Mouse (Mus musculus) megakaryocyte, adult 5-6 weeks (primary cell): ENCODE results near the gene Atp8b4. TPM values are rescaled to one million over a fixed set of nuclear protein-coding genes. Genes with fewer than 3 reads are reported as not detected.
A peak's percentile ranks its signal among the peaks of the same experiment; 100 is the strongest.
"Not testable (repeated sequence)": the region's sequence is repeated elsewhere in the genome, so short reads cannot be mapped to it uniquely, and the experiment has no call there.

Source experiments
- ATAC-seq: 2 replicates; pipeline ENCODE4 v1.8.0; 2016; ENCODE audit warnings: mild to moderate bottlenecking, inconsistent platforms; ENCODE audit not compliant: poor library complexity, severe bottlenecking
- total RNA-seq, 2 experiments: library from RNA; stranded (forward) in 1 of 2; stranded (reverse) in 1 of 2; fragments of 153-499, 151-499 nt in 1 of 2; fragments of 221-1000, 200-1000 nt in 1 of 2; gene quantifications; 2 replicates each; pipeline versions ENCODE4 v1.2.3 to v1.2.4; 2015 to 2017

Atp8b4 gene
- total RNA-seq, 2 experiments from 2014 or later, result 108 to 127 TPM

DNA sequence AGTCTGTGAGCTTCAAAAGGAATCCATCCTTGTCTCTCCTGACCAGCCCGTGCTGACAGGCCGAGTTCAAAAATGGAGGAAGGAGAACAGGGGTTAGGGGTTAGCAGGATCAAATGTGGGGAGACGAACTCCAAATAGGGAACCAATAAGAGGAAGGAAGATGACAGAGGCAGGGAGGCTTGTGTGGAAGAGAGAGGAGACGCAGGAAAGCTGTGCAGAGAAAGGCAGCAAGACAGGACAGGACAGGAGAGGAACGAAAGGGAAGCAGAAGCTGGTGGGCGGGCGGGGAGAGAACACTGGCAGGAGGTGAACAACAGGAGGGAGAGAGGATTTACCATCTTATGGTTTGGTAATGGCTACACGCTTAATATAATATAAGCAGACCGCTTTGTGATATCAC, 3.6 kb downstream of the Atp8b4 start:
- peak; percentile 42 for ATAC-seq

DNA sequence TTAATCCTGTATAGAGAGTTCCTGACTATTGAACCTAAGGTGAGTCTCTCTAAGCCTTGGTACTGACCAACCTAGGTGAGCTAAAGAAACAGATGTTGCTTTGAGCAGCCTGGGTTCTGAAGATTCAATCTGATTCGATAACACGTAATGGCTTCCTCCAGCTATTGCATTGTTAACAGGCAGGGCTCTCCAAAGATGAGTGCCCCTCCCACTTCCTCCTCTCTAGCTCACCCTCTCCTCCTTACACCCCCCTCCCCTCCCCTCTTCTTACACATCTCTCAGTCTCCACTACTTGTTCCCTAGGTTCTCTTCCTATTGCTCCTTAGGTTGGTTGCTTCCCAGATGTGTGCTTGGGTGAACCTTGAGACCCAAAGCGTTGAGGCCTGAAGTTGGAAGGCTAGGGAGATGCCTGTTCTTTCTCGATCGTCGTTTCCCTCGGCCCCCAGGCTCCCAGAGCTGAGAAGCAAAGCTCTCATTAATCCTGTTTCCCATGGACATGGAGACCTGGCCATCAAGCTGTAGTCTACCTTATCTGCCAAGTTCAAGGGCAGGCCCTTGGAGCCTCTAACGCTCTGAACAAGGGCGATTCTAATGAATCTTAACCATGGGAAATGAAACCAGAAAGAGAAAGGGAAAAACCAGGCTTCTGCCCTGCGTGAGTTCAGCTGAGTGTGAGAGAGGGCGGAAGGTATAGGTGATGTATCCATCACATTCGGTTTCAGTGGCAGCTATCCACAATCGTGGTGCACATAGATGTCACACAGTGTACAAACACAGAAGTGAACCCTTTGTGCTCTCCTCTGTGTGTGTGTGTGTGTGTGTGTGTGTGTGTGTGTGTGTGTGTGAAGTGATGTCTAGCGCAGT, 4.4 kb downstream of the Atp8b4 start:
- peak; percentile 38 for ATAC-seq

DNA sequence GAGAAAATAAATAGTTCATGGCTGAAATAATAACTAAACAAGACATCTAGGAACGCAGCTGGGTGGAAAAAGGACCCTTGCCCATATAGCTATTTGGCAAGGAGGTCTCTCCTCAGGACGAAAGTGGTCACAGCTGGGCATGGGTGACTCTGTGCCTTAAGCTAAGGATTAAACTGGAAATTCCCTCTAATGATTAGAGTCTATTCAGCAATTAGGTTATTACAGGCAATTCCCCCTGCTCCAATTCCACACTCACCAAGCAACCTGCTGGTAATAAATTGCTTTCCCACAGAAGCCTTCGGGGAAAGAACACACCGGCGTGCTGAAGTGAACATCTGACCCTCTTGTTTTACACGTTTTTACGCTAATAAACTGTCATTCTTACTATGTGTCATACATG, 5.2 kb downstream of the Atp8b4 start:
- ATAC-seq, result no peak

DNA sequence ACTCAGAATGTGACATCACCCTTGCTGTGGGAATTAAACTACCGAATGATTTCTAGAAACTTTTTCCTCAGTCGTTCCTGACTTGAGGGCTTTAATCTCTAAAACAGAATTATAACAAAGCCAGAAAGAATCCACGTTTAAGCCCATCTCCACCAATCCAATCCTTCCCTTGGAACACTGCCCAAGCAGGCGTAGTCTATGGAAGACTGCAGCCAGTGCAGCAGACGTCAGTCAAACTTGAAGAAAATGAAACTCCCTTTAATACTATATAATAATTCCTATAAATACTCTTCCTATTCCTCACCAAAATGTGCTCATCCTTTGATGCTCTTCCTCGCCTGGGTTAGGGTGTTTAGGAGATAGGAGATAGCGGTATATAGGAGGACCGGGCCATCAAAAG, 7.2 kb downstream of the Atp8b4 start:
- ATAC-seq, result no peak

DNA sequence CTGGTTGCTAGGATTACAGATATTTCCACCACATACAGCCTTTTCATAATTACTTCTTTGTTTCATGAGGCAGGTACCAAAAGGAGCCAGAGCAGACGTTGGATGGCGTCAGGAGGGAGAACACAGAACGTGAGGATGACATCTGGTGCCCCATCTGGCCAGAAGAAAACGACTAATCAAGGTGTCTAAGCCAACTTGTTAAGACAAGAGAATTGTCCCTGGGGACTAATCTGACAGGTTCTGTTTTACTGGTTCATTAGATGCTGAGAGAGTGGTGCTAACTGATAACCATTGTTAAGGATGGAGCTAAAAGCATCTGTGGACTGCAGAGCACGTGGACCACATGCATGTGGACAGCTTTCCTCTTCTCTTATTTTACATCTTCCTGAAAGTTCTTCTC, 7.8 kb downstream of the Atp8b4 start:
- no peak for ATAC-seq

DNA sequence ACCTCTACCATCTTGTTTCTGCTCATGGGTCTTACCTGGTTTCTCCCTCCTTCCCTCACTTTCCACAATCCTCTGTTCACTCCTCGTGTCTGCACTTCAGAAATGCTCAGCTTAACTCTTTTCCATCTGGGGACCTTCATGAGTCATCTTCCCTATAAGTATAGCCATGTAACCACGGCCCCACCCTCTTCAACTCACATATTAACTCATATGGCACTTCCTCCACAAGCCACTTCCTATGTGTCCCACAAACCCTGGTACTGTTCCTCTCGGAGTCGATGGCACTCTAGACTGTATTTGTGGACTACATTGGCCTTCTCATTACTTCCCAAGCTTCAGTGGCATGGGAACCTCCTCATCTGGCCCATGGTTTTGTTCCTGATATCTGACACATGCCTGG, 9.0 kb downstream of the Atp8b4 start:
- ATAC-seq, result peak; percentile 80

DNA sequence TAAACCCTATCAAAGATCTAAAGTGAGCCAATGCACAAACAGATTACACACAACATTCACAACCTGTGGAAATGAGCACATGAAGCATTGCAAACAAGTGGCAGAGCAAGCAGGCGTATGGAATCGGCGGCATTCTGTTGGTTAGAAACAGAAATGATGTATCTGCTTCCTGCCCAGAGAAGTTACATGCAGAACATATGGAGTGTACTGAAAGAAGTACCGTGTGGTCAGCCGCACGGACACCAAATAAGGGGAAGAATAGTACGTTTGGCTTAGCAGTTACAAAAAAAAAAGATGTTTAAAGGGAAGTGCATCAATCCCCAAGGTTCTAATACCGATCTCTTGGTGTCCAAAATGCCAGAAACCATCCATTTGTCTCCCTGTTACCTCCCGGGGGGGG, 9.9 kb downstream of the Atp8b4 start:
- ATAC-seq, result peak; percentile 70

DNA sequence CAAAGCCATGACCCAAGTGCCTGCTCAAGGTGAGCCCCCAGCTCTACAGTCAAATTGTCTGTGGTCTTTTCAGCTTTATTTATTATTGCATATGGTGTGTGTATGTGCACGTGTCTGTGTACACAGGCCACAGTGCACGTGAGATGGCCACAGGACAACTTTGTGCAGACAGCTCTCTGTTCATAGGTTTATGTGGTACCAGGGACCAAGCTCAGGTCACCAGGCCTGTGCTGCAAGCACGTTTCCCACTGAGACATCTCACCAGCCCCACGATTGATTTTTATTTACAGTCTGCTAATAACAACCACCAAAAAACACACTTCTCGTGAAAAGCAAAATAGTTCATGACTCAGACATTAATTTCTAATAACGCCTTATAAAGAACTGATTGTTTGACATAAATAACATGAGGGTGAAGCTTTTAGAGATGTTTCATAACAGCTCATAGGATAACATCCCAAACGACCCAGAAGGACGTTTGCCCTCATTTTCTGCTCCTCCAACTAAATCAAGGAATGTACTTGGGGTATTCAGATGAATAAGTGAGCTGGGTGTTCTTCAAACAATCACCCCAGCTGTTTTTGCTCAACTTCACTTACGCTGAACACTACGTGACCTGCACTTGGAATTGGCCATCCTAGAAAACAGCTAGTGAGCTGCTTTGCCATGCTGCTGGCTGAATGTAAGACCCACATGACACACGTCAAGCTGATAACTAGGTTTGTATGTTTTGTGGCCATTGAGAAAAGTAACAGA, 15.0 kb downstream of the Atp8b4 start:
- no peak for ATAC-seq

DNA sequence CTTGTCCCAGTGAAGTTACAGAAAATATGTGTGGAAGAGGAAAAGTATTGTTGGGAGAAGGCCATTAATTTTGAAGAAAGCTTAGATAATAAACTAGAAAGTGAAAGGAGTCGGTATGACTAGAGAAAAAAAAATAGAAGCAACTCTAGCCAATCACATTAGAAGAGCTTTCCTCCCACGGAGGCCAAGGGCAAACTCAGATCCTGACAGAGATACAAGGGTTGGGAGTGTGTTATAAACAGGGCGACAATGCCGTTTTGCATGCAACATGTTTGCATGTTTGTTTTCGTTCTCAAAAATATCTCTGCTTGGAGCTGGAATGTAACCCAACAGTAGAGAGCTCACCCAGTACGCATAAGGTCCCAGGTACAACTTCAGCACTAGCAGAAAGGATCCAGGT, 17.1 kb downstream of the Atp8b4 start:
- no peak for ATAC-seq

DNA sequence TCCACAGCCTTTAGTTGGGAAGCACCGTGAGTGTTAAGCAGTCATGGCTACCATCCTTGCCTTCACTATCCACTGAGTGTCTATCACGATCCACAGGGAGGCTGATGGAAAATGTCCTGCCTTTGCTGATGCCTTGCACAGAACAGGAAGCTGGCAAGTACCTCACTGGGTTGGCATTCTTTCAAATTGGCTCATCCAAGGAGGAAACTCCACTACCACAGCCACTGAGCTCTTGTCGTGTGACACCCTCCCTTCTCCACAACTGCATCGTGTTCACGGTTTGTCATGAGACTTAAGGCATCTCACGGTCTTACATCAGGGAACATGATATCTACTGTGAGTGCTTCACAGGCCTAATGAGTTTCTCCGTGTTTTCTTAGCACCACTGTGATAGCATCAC, 22.9 kb downstream of the Atp8b4 start:
- ATAC-seq, result peak; percentile 41

DNA sequence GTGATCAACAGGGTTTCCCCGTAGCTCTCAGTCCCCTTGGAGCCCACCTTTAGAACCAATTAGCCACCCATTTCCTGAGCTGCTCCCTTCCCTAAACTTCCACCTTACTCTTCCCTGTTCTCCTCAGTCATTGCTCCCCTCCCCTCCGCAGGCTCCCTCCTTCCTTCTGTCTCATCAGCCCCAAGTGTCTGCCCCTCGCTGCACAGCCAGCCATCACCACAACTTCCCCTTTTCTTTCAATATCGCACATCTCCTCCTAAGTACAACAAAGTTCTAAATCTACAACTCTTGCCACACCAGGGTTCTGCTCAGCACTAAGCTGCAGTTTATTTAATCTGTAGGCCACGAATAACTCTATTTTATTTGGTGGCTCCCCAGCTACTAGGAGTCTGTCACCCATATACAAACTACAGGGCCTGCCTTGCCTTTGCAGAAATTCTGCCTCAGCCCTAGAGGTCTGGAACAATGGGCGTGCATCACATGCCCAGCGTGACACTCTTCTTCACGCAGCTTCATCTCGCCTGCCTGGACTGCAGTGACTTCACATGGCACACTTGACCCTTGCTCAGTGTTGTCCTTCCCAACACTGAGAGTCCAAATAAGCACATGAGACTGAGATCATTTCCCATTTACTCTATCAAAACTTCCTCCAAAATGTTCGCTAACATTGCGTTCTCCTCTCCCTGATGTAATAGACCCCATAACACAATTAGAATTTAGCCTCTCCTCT, 24.6 kb downstream of the Atp8b4 start:
- peak; percentile 83 for ATAC-seq

DNA sequence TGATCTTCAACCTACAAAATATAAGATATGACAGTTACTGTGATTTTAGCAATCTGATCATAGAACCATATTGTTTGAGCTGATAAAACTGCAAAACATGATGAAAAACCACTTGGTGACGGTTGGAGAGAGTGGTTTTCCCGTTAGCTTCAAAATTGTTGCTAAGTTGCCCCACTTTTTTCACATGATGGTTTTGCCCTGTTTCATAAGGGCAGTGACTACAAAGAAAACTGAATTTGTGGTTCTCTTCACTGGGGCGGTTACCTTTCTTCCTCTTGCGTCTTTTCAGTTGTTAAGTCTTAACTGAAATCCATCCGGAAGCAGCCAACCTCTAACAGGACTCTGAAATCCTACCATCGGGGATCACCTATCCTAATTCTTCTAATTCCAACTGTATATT, 26.5 kb downstream of the Atp8b4 start:
- peak; percentile 61 for ATAC-seq

DNA sequence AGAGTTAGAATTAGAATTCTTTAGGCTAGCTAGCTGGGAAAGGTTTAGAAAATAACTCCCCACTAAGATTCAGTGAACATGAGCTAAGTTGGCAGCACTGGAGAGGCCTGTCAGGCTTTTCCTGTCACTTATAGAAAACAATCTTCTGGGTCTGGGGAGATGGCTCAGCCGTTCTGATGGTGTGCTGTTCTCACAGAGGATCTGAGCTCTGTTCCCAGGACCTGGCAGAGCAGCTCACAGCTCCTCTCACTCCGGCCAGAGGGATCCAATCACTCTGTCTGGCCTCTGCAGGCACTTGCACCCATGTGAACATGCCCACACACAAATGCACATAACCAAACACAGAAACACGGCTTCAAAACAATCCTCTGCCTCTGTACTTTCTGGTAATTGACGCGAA, 27.6 kb downstream of the Atp8b4 start:
- ATAC-seq, result no peak

DNA sequence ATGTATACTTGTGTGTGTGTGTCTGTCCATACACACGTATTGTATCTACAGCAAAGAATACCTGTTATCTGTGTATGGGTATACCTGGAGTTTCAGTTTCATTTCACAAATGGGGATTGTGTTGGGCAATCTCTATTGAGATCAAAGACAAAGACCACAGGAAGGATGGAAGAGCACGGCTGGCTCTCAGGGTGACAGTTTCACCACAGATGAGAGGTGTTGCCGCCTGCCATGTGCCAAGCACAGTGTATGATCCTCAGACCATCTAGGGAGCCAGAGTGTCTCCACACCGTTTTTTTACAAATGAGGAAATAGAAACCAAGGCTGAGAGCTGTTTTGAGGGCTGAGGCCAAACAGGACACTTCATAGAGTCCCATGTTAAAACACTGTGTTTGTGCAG, 32.7 kb downstream of the Atp8b4 start:
- ATAC-seq, result peak; percentile 70

DNA sequence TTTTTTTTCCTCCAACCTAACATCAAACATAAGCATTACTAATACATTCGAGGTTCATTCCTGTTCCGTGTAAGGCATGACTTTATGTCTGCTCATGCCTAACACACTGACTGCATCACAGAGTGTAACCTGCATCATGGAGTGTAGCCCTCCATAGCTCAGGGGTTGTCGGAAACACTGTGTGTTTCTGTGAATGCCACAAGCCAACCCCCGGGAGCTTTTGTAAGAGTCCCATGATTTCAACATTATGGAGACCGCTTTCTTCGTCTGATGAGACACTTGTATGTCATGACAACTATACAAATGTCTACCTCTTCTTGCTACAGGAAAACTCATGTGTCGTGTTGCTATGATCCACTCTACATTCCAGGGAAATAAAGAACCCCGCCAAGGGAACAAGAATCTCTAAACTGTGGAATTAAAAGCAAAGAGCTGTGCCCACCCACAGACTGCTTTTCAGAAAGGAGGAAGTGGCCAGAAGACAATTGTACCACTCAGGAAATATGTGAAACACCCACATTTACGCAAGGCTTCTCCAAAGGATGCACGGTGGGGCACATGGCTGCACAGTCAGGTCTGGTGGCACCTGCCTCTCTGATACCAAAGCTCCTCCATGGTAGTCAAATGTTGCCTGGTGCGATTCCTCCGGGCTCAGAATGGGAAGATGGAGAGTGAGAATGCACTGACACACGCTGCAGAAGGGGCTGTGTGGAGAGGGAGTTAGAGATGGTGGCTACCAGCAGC, 33.9 kb downstream of the Atp8b4 start:
- peak; percentile 81 for ATAC-seq

DNA sequence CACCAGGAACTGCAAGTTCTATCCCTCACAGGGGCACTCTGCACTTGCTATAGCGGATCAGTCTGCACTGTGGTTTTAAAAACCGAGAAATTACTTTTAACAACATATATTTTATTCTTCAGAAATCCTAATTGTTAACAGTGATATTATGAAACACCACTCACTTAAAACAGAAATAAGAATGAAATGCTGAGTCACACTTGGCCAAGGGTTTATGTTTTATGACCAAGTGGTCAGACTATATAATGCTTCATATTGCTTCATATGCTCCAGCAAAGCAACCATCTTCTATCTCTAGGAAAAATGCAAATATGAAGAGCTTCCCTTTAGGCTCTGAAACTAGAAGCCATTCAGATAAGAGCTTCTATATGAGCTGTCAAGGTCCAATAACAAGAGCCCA, 41.8 kb downstream of the Atp8b4 start:
- no peak for ATAC-seq

DNA sequence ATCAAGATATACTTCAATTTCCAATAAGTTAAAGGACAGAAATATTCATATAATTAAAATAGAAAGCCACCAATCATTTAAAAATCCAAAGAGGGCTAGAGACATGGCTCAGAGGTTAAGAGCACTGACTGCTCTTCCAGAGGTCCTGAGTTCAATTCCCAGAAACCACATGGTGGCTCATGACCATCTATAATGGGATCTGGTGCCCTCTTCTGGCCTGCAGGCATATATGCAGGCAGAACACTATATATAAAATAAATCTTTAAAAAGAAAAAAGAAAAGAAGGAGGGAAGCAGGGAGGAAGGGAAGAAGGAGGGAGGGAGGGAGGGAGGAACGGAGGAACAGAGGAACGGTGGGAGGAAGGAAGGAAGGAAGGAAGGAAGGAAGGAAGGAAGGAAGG, 42.7 kb downstream of the Atp8b4 start:
- ATAC-seq, result not testable (repeated sequence)

DNA sequence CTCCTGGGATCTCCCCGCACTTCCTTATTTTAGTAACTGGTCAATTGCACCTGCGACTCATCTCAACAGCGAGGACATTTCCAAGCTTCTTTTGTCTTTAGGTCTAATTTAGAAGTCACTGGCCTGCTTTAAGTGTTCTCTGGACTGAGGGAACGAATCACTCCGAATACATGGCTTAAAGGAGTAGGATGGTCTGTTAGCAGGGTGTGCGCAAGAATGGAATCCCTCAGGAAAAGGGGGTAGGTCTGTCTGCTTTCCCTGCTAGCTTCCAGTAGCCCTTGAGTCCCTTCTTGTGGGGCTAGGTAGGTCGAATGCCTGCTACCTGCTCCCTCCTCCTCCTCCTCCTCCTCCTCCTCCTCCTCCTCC, 49.6 kb downstream of the Atp8b4 start:
- ATAC-seq, result 0 out of 2 replicates have a peak, but pooled peaks have one; percentile 35

DNA sequence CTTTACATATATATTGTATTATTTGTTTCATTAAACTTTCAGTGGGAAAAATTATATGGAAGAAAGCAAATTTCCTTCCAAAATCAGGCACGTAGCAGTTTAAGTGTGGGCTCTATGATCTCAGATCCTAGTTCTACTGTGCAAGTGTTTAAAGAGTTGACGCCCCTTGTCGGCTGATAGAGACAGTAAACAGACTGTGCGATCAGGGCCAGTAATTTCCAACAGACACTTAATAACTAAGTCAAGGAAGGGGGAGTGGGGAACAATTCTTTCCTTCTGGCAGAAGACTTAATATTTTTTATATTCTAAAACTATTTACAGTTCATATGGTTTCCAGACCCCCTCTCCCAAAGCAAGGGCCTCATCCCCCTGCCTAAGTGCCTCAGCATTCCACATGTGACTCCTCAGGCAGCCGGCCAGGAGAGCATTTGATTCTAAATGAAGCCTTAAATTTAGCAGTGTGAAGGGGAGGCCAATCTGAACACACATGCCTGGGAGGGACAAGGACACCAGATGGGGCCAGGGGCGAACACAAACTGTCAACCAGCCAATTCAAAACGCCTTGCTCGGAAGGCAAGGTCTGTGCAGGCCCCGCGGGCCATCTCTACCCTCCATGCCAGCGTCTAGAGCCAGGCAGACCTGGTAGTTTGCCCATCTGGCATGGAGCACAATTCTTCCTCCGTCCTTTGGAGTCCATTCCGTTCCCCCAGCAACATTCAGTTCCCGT, 50.1 kb downstream of the Atp8b4 start:
- no peak for ATAC-seq

DNA sequence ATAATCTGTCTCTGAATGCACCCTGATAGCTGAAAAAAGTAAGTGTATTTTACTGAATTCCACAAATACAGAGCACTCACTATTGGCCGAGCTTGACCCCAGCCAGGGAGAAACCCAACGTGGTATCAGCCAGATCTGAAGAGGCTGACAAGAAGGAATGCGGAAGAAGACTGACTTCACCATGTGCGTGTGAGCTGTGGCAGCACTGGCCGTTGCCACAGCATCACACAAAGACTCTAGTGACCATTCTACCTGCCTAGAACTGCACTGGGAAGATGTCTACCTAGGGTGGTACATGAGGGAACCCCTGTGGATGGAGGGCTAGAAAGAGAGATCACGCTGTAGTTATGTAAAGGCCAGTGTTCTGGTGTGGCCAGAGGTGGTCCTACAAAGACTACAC, 55.4 kb downstream of the Atp8b4 start:
- ATAC-seq, result no peak
